Mouse (Mus musculus) heart, adult 2 months (tissue): ENCODE measurements at regions not wholly inside any gene's neighbourhood (a gene's known extent, or its start where the extent isn't known, plus 50 kb on each side); places are given as distances from the start of the nearest gene placed in this dataset.

Experiments used
- CTCF ChIP-seq: fragments of 200-600 bp; IDR thresholded peaks from 2 replicates; pipeline ENCODE4 v1.8.1; 2022; ENCODE audit warnings: antibody characterized with exemption, mild to moderate bottlenecking, moderate library complexity
- POLR2A ChIP-seq: fragments of 200-500 bp; IDR thresholded peaks from 2 replicates; pipeline ENCODE4 v1.6.1; 2011; ENCODE audit warnings: mild to moderate bottlenecking, low read depth, low read length, control low read depth; ENCODE audit not compliant: insufficient read depth

DNA sequence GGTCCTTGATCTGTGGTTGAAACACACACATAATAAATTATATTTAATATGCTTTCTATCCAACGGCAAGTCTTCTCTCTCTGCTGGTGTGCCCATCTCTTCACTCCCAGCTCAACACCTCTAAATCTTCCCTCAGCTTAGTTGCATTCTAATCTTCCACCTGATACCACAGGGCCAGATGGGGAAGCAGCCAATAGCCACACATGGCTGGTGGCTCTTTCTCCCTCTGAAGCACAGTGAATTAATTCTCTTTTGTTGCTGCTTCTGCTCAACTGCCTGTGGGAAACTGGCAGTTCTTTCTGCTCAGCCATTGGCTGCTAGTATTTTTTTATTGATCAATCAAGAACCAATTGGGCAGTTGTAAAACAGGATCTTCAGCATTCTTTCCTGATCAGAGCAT, 750.0 kb downstream of the Serpinb8 start:
- TF ChIP-seq CTCF (no peak), POLR2A (no peak)
